Mouse (Mus musculus): ENCODE data around the gene Selenov.

The Selenov gene

GRCm38 (mm10) chr7:28290638-28291590 is at the start of gene Selenov:
Gene Selenov, minus strand, starts transcription at chr7:28291186.
- in situ Hi-C loops (cut with MboI, MseI) = no loop called here

GRCm38 (mm10) chr7:28339213-28339917 is 48.4 kb upstream of the Selenov start:
- in situ Hi-C loops (cut with MboI, MseI) = no loop called here

- in situ Hi-C loops (cut with MboI, MseI) = no loop called here
Measured at GRCm38 (mm10) chr7:28338108-28338998, 47.4 kb upstream of the Selenov start, which contains the start of gene Supt5. Gene Supt5, minus strand, starts transcription at chr7:28338746.

GRCm38 (mm10) chr7:28335471-28335870 is 44.5 kb upstream of the Selenov start:
- in situ Hi-C loops (cut with MboI, MseI) = no loop called here

- in situ Hi-C loops (cut with MboI, MseI) = no loop called here
Measured at GRCm38 (mm10) chr7:28334534-28334933, 43.5 kb upstream of the Selenov start.

- in situ Hi-C loops (cut with MboI, MseI) = no loop called here
Measured at GRCm38 (mm10) chr7:28328260-28328659, 37.3 kb upstream of the Selenov start.

- in situ Hi-C loops (cut with MboI, MseI) = no loop called here
Measured at GRCm38 (mm10) chr7:28326457-28326856, 35.5 kb upstream of the Selenov start.

- in situ Hi-C loops (cut with MboI, MseI) = no loop called here
Measured at GRCm38 (mm10) chr7:28325293-28325692, 34.3 kb upstream of the Selenov start.

GRCm38 (mm10) chr7:28321974-28322720 is 31.2 kb upstream of the Selenov start:
- in situ Hi-C loops (cut with MboI, MseI) = no loop called here

- in situ Hi-C loops (cut with MboI, MseI) = no loop called here
Measured at GRCm38 (mm10) chr7:28318714-28319113, 27.7 kb upstream of the Selenov start.

- in situ Hi-C loops (cut with MboI, MseI) = no loop called here
Measured at GRCm38 (mm10) chr7:28318036-28318435, 27.1 kb upstream of the Selenov start.

GRCm38 (mm10) chr7:28311926-28312543 is 21.0 kb upstream of the Selenov start, which contains the start of gene Timm50:
Gene Timm50, minus strand, starts transcription at chr7:28312072.
- in situ Hi-C loops (cut with MboI, MseI) = no loop called here

- in situ Hi-C loops (cut with MboI, MseI) = no loop called here
Measured at GRCm38 (mm10) chr7:28311151-28311925, 20.4 kb upstream of the Selenov start.

GRCm38 (mm10) chr7:28309737-28310136 is 18.8 kb upstream of the Selenov start:
- in situ Hi-C loops (cut with MboI, MseI) = no loop called here

GRCm38 (mm10) chr7:28306216-28306615 is 15.2 kb upstream of the Selenov start:
- in situ Hi-C loops (cut with MboI, MseI) = no loop called here

- in situ Hi-C loops (cut with MboI, MseI) = no loop called here
Measured at GRCm38 (mm10) chr7:28305641-28306040, 14.7 kb upstream of the Selenov start.

- in situ Hi-C loops (cut with MboI, MseI) = no loop called here
Measured at GRCm38 (mm10) chr7:28301616-28302433, 10.8 kb upstream of the Selenov start, which contains the start of gene Dll3. Gene Dll3, minus strand, starts transcription at chr7:28302238.

- in situ Hi-C loops (cut with MboI, MseI) = no loop called here
Measured at GRCm38 (mm10) chr7:28298837-28299625, 8.0 kb upstream of the Selenov start.

Measured in T-helper 1 cell (primary cell).